Mouse (Mus musculus): ENCODE measurements around the gene Zkscan5. TPM values are rescaled to one million over a fixed set of nuclear protein-coding genes. Genes with fewer than 3 reads are reported as not detected.

Gene Zkscan5
- polyA plus RNA-seq, 1 experiment: 11.2 TPM

DNA sequence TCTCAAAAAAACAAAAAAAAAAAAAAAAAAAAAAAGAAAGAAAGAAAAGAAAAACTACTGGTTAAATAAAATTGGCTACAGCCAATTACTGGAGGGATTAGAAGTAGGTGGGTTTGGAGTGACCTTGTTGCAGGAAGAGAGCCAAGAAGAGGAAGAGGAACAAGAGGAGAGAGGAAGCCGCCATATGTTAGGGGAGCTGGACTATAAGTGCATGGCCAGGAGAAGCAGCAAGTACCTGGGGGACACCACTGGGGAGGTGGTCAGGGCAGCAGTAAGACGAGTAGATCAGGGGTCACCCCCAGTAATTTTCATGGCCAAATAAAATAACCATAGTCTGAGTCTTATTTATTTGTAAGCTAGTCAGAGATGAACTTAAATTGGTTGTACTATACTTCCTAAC is 19.1 kb upstream of the Zkscan5 start:
- no peak for DNase-seq
- Histone ChIP-seq H3K4me3 (replicated peaks; ENCODE audit: insufficient read depth, low read depth, low read length) (no peak overlapping the region), H3K27ac (ENCODE audit: insufficient read depth, low read length) (no peak overlapping the region), H3K4me1 (ENCODE audit: control insufficient read depth, insufficient read depth, low read length) (peaks cover 5% of the 10 kb centered on the region; the same call in 1 of the 2 replicates), H3K27me3 (ENCODE audit: control insufficient read depth, insufficient read depth, low read length) (no peaks in the 10 kb centered on the region)
- 74% methylated on average over 2 of the region's 2 CpGs for WGBS
- TF ChIP-seq POLR2A (IDR thresholded peaks at IDR 0.05; ENCODE audit: borderline replicate concordance, insufficient read depth, low read length): no peak

DNA sequence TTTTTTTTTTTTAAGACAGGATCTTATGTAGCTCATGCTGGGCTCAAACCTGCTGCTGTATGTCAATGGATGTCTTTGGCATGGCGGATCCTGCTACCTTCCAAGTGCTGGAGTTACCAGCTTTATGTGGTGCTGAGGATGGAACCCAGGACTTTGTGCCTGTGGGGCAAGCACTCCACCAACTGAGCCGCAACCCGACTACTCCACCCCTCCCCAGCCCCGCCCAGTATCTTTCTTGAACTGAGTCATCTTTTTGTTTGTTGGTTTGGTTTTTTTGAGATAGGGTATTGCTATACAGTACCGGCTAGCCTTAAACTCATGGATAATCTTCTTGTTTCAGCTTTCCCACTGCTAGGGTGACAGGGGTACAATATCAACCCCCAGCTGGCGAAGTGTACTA is 14.9 kb upstream of the Zkscan5 start:
- peaks cover 5% of the 10 kb centered on the region; the same call in 1 of the 2 replicates for H3K4me1 ChIP-seq (ENCODE audit: control insufficient read depth, insufficient read depth, low read length)
- TF ChIP-seq CTCF (IDR thresholded peaks at IDR 0.05; ENCODE audit: borderline replicate concordance, insufficient read depth, low read depth, low read length) (no peak), POLR2A (IDR thresholded peaks at IDR 0.05; ENCODE audit: borderline replicate concordance, insufficient read depth, low read length) (no peak)
- no peaks in the 10 kb centered on the region for H3K27me3 ChIP-seq (ENCODE audit: control insufficient read depth, insufficient read depth, low read length)
- H3K4me3 ChIP-seq (replicated peaks; ENCODE audit: insufficient read depth, low read depth, low read length): no peak overlapping the region
- H3K27ac ChIP-seq (ENCODE audit: insufficient read depth, low read length): no peak overlapping the region
- no peak for DNase-seq
- 94% methylated on average over 6 of the region's 6 CpGs for WGBS

DNA sequence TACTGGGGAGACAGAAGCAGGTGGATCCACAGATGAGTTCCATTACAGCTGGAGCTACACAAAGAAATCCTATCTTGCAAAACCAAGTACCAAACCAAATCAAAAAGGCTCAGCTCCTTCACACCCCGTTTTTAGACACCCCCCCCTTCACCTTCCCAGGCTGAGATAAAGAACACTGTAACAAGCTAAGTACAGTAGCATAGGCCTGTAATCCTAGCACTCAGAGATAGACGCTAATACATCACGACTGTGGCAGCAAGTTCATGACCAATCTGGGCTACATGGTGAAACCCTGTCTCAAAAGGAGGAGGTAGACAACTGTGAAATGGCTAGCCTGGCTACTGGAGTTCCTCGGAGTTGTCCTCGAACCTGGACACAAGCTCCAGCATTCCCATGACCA is 14.0 kb upstream of the Zkscan5 start:
- Histone ChIP-seq H3K4me3 (replicated peaks; ENCODE audit: insufficient read depth, low read depth, low read length) (peak overlapping the region; percentile 88), H3K27ac (ENCODE audit: insufficient read depth, low read length) (no peak overlapping the region), H3K27me3 (ENCODE audit: control insufficient read depth, insufficient read depth, low read length) (no peaks in the 10 kb centered on the region), H3K4me1 (ENCODE audit: control insufficient read depth, insufficient read depth, low read length) (peaks cover 5% of the 10 kb centered on the region; the same call in 1 of the 2 replicates)
- DNase-seq: no peak
- WGBS: 30% methylated on average over 5 of the region's 5 CpGs
- TF ChIP-seq POLR2A (IDR thresholded peaks at IDR 0.05; ENCODE audit: borderline replicate concordance, insufficient read depth, low read length) (no peak), CTCF (IDR thresholded peaks at IDR 0.05; ENCODE audit: borderline replicate concordance, insufficient read depth, low read depth, low read length) (no peak)

DNA sequence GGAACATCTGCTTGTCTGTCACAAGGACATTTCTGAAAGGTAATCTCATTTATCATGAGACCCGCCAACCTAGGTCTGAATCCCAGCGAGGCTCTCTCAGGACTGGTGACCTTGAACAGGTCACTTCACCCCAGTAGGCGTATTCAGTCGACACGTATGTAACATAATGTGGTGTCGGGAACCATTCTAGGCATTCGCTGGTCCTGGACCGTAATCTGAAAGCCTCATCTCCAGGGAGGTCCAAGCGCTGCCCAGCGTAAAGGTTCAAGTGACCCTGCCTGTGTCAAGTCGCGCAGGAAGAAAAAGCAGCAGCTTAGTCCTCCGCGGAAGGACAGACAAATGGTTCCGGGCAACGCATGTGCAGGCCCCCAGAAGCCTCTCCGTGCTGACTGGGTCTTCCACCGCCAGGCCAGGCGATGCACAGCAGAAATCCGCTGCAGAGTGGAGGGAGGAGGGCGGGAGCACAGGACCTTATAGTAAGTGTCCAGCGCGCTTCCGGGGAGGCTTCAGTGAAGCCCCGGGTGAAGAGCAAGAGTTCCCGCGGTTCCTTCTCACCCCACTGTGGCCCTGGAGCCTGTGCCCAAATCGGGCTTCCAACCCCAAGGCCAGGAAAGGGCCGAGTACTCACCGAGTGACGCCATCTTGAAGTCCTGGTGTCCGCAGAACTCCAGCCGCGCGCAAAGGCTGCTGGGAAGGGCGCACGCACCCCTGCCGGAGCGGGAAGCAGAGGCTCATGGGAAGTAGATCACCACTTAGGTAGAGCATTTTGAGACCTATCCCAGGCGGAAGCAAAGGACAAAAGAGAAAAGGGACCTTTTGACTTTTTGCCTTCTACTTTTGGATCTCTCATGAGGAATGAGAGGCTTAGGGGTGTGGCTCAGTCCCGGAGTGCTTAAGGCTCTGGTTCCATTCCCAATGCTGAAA is 13.2 kb upstream of the Zkscan5 start:
- Histone ChIP-seq H3K27me3 (ENCODE audit: control insufficient read depth, insufficient read depth, low read length) (no peaks in the 10 kb centered on the region), H3K4me3 (replicated peaks; ENCODE audit: insufficient read depth, low read depth, low read length) (peak overlapping the region; percentile 88), H3K27ac (ENCODE audit: insufficient read depth, low read length) (peak overlapping the region; percentile 78), H3K4me1 (ENCODE audit: control insufficient read depth, insufficient read depth, low read length) (peaks cover 5% of the 10 kb centered on the region; the same call in 1 of the 2 replicates)
- no peak for TF ChIP-seq CTCF (IDR thresholded peaks at IDR 0.05; ENCODE audit: borderline replicate concordance, insufficient read depth, low read depth, low read length)
- TF ChIP-seq POLR2A (IDR thresholded peaks at IDR 0.05; ENCODE audit: borderline replicate concordance, insufficient read depth, low read length): peak; percentile 63; the same call in 1 of the 2 replicates
- under 1% methylated on average over 41 of the region's 41 CpGs for WGBS
- peak; percentile 93 for DNase-seq

DNA sequence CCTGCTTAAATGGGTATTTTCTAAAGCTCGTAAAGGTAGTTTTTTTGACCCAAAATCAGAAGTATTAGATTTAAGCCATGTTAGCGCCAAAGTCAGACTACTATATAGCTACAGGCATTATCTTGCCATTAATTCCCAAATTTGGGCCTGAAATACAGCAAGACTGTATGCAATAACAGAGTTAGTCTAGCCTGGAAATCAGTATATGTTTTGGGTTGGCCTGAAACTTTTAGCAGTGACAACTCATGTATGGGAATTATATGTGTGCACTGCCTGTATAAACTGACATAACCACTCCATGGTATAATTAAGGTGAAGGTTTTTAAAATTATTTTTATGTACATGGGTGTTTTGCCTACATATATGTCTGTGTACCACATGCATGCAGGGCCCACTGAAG is 12.4 kb upstream of the Zkscan5 start, which contains the start of gene Atp5j2:
Gene Atp5j2, minus strand, starts transcription at position 101 of the 400 bp plus-strand sequence.
- H3K27me3 ChIP-seq (ENCODE audit: control insufficient read depth, insufficient read depth, low read length): no peaks in the 10 kb centered on the region
- 89% methylated on average over 2 of the region's 2 CpGs for WGBS
- TF ChIP-seq POLR2A (IDR thresholded peaks at IDR 0.05; ENCODE audit: borderline replicate concordance, insufficient read depth, low read length) (no peak), CTCF (IDR thresholded peaks at IDR 0.05; ENCODE audit: borderline replicate concordance, insufficient read depth, low read depth, low read length) (no peak)
- no peak for DNase-seq
- peaks cover 5% of the 10 kb centered on the region; the same call in 1 of the 2 replicates for H3K4me1 ChIP-seq (ENCODE audit: control insufficient read depth, insufficient read depth, low read length)
- peak within 1 kb of the TSS; percentile 88 for H3K4me3 ChIP-seq (replicated peaks; ENCODE audit: insufficient read depth, low read depth, low read length)
- H3K27ac ChIP-seq (ENCODE audit: insufficient read depth, low read length): peak within 1 kb of the TSS; percentile 78

DNA sequence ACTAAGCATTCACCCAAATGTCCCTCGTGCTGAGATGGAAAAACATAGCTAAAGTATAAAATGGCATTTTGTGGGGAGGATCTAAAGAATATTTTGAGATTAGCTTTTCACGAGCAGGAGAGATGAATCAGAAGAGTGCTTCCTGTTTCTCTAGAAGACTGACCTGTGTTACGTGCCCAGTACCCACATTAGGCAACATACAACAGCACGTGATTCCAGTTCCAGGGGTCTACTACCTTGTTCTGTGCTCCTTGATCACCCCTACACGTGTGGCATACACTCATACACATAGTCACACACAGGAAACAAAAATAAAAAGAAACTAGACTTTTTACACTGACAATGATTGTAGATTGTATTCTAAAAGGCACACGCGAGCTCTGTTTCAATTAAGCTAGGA is 4.0 kb upstream of the Zkscan5 start:
- H3K27me3 ChIP-seq (ENCODE audit: control insufficient read depth, insufficient read depth, low read length): no peaks in the 10 kb centered on the region
- no peak overlapping the region for H3K27ac ChIP-seq (ENCODE audit: insufficient read depth, low read length)
- peaks cover 6% of the 10 kb centered on the region; the same call in 1 of the 2 replicates for H3K4me1 ChIP-seq (ENCODE audit: control insufficient read depth, insufficient read depth, low read length)
- TF ChIP-seq POLR2A (IDR thresholded peaks at IDR 0.05; ENCODE audit: borderline replicate concordance, insufficient read depth, low read length) (no peak), CTCF (IDR thresholded peaks at IDR 0.05; ENCODE audit: borderline replicate concordance, insufficient read depth, low read depth, low read length) (no peak)
- DNase-seq: no peak
- 77% methylated on average over 7 of the region's 7 CpGs for WGBS
- peak overlapping the region; percentile 89 for H3K4me3 ChIP-seq (replicated peaks; ENCODE audit: insufficient read depth, low read depth, low read length)

DNA sequence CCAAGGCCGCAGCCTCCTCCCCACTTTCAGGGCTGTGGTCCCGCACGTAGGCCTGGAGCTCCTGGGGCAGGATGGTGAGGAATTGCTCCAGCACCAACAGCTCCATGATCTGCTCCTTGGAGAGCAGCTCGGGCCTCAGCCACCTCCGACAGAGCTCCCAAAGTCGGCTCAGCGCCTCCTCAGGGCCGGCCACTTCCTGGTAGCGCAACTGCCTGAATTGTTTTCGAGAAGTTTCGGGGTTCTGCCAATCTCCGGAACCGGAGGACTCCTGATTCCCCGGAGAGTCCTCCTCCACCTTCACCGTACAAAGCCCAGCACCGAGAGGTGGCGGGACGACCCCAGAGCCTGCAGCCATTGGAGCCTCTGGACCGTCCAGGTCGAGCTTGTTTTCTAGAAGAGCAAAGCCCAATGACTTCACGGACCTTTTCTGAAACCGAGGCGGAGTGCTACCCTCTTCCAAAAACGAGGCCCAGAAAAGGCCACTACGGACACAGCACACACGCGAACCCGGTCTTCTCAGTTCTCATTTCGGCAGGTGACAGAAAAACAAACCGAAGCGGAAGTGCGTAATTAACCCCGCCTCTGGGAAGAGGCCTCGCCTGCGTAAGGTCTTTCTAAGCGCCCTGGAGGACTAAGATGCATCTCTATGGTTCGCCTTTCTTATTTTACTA is 2.9 kb upstream of the Zkscan5 start, which contains the start of gene Zkscan14:
Gene Zkscan14, minus strand, starts transcription at position 548 of the 671 bp plus-strand sequence.
- TF ChIP-seq CTCF (IDR thresholded peaks at IDR 0.05; ENCODE audit: borderline replicate concordance, insufficient read depth, low read depth, low read length): no peak
- TF ChIP-seq POLR2A (IDR thresholded peaks at IDR 0.05; ENCODE audit: borderline replicate concordance, insufficient read depth, low read length): peak; percentile 75; the same call in 1 of the 2 replicates

More for the DNA sequence above, 2.9 kb upstream of the Zkscan5 start, which contains the start of gene Zkscan14:
- WGBS: 2% methylated on average over 37 of the region's 37 CpGs
- no peaks in the 10 kb centered on the region for H3K27me3 ChIP-seq (ENCODE audit: control insufficient read depth, insufficient read depth, low read length)
- peak within 1 kb of the TSS; percentile 89 for H3K4me3 ChIP-seq (replicated peaks; ENCODE audit: insufficient read depth, low read depth, low read length)
- H3K4me1 ChIP-seq (ENCODE audit: control insufficient read depth, insufficient read depth, low read length): peaks cover 9% of the 10 kb centered on the region
- peak; percentile 78 to 85 for DNase-seq
- 0 out of 2 replicates have a peak within 1 kb of the TSS, but pooled peaks have one; percentile 8 for H3K27ac ChIP-seq (ENCODE audit: insufficient read depth, low read length)

Data from cerebellum, adult 2 months (tissue).